Mouse (Mus musculus): ENCODE data around the gene Plekha5. TPM values are rescaled to one million over a fixed set of nuclear protein-coding genes. Genes with fewer than 3 reads are reported as not detected.
"Not testable (repeated sequence)": the region's sequence is repeated elsewhere in the genome, so short reads cannot be mapped to it uniquely, and the experiment has no call there.

Plekha5 gene
- total RNA-seq, 2 experiments from 2014 or later = 21.5 to 28.3 TPM

DNA sequence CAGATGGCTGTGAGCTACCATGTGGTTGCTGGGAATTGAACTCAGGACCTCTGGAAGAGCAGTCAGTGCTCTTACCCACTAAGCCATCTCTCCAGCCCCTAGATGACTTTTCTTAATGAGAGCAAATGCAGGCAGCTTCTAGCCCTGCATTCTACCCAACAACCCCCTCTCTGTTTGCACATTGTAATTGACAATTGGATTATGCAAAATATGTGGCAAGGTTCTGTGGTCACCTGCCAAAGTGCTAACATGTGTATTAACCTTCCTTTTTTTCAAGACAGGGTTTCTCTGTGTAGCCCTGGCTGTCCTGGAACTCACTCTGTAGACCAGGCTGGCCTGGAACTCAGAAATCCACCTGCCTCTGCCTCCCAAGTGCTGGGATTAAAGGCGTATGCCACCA, 109.0 kb downstream of the Plekha5 start:
- DNase-seq = not testable (repeated sequence)

DNA sequence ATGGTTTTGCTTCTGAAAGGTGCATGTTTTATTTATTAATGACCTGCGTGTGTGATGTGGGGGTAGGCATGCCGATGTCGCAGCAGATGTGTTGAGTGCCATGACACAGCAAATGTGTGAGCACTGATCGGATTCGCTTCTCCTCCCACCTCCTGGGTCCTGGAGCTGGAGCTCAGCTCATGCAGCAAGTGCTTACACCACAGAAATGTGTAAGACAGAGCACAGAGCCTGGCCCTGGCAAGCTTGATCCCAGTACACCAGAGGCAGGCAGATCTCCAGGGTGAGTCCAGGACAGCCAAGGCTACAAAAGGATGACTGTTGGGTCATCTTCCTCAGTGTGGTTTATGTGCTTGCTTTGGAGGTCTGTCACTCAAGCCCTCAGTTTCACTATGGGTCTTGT, 109.8 kb downstream of the Plekha5 start:
- DNase-seq = no peak

DNA sequence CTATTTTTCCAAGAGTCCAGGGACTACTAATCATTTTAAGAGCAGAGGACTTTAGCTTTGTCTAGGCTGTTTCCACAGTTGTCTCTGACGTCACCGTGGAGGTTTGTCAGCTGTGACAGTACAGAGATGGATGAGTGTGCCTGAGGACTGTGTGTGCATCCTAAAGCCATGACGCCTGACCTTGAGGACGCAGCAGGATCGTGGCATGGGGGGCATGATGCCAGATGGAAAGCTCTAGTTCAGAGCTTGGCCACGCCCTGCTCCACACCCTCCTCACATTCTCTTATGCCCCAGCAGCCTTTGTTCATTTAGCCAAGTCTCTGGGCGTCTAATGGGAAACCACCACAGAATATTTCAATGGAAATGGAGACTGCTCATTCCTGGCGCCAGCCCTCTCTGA, 111.7 kb downstream of the Plekha5 start:
- no peak for DNase-seq

DNA sequence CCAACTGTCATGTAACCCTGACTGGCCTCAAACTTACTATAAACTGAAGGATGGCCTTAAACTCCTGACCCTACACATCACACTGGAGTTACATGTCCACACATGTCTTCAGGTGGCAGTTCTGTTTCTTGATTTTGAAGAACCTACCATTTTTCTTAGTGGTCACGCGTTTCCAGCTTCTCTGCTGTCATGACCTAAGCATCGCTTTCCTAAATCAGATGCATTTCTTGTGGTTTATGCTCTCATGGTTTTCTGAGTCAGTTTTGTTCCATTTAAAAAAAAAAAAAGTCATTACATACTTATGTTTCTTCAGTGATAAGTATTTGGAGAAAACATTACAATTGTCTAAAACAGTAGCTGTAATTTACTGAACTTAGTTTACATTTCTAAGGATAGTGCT, 118.1 kb downstream of the Plekha5 start:
- no peak for DNase-seq

DNA sequence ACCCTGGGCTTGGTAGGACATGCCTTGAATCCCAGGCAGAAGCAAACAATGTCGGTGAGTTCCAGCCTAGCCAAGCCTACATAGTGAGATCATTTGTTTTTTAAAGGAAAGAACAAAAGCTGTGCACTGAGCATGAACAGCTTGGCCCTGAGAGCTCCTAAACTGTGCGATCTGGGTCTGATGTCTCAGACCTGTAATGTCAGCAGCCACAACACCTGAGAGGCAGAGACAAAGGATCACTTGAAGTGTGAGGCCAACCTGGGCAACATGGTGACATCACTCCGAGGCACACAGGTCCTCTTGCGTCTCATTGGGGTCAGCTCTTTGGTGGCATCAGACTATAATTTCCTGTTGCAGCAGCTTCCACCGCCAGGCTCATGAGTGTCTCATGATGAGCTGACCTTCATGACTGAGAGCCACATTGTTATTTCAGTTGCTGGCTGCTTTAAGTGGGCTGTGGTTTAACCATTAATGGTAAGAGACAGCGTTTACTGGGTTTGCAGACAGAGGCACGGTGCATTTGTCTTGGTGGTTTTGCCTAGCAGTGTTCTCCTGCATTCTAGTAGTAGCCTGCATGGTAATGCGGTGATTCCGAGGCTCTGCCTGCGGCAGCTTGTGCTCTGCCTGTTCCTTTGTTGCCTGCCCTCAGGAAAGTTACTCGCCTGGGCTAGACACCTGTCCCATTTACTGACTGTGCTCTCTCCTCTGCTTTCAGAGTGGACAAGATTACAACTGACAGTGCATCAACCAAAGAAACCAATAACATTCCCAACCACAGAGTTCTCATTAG, 119.3 kb downstream of the Plekha5 start:
- no peak for DNase-seq

DNA sequence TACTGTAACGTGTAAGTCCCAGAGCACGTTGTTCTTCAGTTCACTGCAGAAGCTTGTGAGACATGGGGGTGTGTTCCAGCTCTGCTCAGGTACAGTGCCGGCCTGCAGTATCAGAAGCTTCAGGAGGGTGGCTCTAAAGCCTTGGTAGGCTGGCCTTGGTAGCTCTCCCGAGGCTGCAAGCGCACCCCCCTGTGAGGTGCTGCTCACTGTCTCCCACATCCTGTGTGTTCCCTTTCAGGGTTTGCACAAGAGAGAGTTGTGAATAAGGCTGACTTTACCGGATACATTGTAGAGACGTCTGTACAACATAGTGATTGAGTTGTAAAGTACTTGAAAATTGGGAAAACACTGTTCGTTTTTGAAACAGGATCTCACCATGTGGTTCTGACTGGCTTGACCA, 122.2 kb downstream of the Plekha5 start:
- no peak for DNase-seq

DNA sequence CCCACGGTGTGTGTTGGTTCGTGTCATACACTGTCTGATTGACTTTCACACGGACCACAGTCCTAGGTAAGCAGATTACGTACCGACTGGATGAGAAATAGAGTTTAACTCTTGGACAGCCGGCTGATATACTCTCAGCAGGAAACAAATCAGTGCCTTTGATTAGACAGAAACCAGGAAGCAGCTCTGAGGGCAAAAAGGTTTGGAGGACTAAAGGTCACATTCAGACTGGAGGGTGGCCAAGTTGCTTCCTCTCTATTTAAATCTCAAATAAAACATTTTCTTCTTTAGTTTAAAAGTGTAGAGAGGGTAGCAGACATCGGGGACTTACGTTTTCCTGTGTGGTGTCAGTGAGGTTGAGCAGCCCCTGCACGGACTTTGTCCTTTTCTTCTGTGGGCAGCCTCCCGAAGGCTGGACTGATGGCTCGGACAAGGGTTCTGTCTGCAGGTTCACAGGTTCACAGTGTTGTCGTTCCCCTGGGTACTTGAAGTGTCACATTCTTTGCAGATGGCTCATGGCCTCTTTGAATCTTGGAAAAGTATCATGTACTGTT, 122.9 kb downstream of the Plekha5 start:
- DNase-seq = peak; percentile 14 to 29

DNA sequence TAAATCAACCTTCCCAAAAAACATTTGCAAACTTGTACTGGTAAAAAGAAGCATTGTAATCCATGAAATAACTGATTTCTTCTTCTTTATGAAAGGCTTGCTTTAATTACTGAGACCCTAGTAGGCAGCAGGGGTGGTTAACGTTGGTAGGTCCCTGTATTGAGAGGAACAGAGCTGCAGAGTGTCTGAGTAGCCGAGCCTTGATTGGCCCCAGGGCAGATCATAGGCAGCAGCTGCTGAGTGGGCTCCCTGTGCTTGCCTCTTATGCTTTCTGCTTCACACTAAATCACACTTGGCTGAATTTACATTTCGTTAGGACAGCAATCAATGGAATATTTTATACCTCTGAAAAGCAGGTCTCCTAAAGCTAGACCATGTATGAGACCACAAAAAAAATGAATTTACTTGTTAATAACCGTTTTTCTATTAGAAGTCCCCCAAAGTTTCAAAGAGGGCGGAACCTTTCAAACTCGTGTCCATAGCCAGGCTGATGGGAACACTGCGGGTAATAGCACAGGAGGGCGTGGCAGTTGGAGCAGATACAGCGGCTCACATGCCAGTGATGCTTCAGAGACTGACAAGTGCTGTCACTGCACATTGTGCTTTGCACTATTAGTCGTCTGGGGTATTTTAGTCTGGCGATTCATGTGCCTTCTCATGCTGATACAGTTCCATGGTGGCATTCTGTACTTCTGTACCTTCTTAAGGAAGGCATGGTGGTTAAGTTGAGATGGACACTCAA, 123.5 kb downstream of the Plekha5 start:
- DNase-seq = no peak

DNA sequence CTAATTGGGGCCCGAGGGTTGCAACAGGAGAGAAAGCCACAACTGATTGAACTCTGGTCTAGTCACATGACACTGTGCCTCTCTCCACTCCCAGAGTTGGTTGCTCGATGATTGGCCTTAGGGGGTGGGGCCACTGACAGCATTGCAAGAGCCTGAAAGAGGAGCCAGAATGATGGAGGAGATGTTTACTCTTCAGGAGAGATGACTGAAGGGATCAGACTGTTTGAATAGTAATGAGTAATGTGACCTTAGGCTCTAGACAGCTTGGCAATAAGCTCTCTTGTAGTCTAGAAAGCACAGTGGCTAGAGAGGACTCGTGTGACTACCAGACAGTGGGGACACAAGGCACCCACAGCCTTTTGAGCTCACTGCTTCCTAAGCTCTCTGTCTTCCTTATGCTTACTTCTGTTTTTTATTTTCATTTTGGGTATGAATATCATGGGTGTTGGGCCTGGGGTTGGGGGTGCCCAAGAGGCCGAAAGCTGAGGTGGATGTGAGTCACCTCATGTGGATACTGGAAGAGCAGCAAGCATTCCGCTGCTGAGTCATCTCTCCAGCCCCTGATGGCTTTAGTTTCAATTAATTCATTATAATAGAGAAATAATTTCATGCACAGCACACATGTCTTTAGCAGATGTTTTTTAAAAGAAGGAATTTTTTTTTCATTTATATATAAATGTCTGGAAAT, 124.4 kb downstream of the Plekha5 start:
- DNase-seq = no peak

DNA sequence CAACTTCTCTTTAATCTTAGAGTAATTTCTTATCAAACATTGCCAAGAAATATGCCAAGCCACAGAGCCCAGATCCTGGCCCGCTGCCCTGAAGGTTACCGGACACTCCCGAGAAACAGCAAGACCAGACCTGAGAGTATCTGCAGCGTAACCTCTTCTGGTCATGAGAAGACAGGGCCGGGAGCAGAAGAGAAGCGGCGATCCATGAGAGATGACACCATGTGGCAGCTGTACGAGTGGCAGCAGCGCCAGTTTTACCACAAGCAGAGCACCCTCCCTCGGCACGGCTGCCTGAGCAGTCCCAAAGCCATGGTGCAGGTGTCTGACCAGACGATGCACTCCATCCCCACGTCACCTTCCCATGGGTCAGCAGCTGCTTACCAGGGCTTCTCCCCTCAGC, 126.9 kb downstream of the Plekha5 start:
- DNase-seq = no peak

DNA sequence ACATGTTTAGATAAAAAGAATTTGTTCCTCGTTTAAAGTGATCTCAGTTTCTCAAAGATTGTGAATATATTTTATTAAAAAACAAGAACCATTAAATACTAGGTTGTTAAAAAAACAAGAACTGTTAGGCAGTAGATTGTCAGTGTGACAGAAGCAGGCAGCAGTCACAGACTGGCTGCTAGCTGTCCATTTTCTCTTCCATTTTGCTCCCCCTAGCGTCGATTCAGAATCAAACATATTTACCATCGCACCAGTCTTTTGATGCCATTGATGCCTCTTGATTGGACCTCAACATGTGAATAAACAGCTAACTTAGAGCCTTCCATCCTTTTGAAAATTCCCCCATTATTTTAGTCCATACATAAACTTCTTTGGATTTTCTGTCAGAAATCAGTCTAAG, 130.4 kb downstream of the Plekha5 start:
- DNase-seq = peak; percentile 15 to 37

DNA sequence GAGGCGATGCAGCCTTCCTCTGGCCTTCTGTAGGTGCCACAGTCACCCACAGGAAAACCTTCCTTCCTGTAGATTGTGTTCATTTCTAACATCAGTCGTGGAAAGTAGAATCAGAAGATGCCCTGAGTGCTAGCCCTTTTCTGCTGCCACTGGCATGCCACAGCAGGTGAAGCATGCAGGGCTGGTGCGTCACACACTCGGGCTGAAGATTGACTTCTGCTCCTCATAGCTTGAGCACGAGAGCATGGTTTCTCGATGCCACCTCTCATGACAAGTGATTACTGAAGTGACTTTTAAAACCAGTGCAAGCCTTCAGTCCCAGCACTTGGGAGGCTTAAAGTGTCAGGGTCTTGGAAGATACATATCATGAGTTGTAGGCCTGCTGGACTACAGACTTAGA, 135.6 kb downstream of the Plekha5 start:
- no peak for DNase-seq

DNA sequence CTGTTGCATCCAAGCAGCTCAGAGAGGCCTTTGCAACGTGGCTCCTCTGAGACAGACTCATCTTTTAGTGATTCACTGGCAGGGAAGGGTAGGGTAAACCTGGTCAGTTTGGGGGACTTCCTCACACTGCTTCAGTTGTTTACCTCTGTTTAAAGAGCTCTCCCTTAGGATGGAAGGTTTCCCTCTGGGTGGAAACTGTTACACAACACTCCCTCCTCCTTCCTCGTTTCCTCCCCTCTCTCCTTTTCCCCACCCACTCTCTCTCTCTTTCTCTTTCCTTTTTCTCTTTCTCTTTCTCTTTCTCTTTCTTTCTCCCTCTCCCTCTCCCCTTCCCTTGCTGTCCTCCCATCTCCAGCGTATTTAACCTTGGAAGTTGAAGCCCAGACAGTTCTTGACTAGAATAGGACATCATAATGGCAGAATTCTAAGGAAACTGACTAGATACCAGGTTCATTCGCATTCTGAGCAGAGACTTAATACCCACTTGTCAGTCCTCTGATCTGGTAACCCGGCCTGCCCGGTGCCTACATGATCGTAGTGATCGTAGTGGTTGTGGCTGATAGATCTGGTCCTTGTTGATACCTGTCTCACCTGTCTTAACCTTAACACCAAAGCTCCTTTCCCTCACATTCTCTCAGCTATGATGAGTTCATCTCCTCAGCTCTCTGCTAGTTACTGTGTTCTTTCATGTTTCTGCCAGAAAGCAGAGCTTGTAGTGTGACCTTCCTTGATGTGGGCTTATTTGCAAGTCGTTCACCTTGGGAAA, 137.5 kb downstream of the Plekha5 start:
- peak in 1 of 2 experiments; percentile 25 for DNase-seq

DNA sequence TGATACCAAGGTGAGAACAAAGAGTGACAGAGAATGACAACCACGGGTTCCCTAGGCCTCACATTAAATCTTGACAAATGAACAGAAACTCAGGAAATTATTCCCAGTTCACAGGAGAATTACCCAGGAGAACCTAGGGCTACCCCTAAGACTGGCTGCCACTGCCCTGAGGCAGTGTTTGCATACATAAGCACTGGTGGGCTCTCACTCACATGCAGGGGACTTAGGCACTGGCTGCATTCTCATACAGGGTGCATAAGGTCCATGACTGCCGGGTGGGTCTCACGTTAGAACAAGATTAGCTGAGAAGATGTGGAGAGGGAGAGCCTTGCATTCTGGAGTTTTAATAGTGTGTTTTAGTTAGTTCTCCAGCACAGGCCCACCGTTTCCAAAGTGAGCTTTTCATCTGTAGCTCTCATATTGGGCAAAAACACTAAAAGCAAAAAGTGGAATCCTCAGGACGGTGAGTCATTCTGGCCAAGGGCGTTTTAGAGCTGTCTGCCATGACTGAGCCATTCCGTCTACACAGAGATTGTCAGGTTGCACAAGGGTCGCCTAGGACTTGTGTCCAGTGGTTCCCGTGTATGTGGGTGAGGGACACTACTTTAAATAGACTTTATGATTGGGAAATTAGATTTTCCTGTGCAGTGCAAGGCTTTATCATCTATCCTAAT, 138.2 kb downstream of the Plekha5 start:
- no peak for DNase-seq

DNA sequence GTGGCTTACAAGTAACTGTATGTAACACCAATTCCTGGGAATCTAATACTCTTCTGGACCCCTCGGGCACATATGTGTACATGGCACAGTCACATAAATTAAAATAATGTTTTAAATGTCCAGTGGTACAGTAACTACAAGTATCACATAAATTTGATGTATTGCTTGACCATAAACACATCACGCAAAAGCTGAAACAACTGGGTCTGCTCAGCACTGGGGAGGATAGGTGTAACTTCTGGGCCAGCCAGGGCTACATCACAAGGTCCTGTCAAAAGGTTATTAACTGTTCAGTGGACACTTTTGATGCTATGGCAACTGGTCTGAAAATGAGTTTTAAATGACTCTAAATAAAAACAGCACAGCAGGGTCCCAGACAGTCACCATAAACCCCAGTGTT, 143.3 kb downstream of the Plekha5 start:
- DNase-seq = no peak

DNA sequence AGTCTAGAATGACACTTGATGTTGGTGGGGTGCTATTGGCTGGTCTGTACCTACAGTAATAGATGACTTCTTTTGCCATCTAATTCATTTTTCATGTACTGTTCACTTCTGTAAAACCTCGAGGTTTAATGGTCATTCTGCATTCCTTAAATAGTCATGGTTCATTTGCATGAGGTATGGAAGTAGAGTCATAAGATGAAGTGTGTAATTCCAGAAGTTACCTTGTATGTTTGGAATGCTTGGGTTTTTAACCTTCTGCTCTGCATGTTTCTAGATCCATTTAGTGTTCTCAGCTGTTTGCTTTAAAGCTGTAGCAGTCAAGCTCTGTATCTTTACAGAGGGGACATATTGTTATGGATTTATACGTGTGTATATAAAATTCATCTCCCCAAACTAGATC, 144.0 kb downstream of the Plekha5 start:
- DNase-seq = no peak

DNA sequence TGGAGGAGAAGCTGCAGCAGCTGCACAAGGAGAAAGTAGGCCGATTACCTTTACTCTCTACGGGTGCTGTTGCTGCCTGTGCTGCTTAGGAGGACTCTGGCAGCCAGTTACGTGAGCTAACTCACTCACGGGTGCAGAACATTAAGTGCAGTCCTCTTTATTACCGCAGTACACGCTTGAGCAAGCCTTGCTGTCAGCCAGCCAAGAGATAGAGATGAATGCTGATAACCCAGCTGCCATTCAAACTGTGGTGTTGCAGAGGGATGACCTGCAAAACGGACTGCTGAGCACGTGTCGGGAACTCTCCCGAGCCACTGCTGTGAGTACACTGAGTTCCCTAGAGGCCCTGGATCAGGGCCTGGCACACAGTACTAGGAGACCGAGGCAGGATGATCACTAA, 146.3 kb downstream of the Plekha5 start:
- peak in 1 of 2 experiments; percentile 52 for DNase-seq

DNA sequence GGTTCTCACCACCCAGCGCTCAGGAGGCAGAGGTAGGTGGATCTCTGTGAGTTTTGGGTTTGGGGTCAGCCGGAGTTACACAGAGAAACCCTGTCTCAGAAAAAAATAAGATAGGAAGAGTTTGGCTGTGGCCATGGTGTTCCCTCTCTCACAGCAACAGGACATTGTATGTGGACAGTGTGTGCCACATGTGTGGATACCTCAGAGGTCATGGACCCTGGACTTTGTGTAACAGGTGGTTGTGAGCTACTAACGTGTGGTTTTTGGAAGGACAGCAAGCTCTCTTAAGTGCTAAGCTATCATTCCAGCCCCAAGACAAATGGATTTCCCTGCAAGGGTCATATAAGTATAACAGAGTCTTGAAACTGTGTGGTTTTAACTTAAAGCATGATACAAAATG, 151.1 kb downstream of the Plekha5 start:
- no peak for DNase-seq

DNA sequence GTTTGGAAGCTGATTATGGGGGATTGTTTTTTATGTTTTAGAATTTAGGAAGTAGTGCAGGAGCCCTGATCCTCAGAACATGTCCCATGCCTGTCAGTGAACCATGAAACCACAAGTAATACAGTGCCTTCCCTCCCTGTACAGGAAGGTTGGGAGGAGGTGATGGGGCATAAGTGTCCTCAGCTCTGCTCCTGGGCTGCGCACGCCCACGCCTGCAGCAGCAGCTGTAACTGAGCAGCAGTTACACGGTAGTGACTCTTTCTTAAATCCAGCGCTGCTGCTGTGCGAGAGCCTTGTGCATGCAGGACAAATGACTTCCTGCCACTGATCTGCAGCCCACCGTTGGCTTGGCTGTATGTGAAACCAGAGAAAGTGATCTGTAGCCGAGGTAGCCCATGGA, 152.3 kb downstream of the Plekha5 start:
- no peak for DNase-seq

DNA sequence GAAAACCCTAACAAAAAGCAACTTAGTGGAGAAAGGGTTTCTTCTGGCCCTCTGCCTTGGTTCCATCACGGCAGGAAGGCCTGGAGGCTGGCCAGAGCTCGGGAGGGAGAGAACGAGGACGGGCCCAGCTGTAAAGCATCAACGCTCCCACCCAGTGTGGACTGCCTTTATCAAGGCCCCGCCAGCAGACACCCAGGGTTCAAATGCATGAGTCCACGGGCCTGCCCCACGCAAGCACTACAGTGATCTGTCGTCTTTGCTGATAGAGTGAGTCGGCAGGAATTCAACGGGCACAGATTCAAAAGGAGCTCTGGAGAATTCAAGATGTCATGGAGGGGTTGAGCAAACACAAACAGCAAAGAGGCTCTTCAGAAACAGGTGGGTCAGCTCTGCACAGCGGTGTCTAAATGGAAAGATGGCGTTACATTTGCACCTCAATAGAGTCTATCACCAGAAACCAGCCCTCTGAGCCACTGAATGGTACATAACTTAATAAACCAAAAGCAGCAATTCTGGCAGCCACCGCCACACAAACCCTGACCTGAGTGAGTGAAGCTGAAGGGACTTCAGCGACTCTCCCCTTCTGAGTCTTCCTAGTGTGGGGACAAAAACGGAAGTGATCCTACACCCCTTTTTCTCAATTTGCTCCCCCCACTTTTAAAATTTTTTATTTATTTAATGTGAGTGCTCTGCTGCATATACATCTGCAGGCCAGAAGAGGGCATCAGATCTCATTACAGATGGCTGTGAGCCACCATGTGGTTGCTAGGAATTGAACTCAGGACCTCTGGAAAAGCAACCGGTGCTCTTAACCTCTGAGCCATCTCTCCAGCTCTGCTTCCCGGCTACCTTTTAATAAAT, 153.3 kb downstream of the Plekha5 start:
- peak in 1 of 2 experiments; percentile 7 for DNase-seq

DNA sequence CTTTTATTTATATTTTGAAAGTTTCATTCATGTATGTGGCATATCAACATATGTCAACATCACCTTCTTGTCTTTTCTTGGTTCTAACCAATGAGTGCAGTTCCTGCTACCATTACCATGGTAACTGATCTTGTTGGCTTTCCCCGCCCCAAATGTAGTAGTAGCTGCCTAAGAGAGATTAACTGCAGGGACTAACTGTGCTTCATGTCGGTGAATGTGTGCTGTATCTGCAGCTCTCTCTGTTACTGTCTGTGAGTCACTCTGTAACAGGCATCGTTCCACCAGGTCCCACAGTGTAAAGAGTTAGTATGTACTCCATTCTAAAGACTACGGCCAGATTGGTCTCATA, 153.9 kb downstream of the Plekha5 start:
- no peak for DNase-seq
